Mouse (Mus musculus): ENCODE results near the gene Rnase12. TPM values are rescaled to one million over a fixed set of nuclear protein-coding genes. Genes with fewer than 3 reads are reported as not detected.
"Not testable (repeated sequence)": the region's sequence is repeated elsewhere in the genome, so short reads cannot be mapped to it uniquely, and the experiment has no call there.

The Rnase12 gene
- polyA plus RNA-seq (2012): not detected in 2 replicates

DNA sequence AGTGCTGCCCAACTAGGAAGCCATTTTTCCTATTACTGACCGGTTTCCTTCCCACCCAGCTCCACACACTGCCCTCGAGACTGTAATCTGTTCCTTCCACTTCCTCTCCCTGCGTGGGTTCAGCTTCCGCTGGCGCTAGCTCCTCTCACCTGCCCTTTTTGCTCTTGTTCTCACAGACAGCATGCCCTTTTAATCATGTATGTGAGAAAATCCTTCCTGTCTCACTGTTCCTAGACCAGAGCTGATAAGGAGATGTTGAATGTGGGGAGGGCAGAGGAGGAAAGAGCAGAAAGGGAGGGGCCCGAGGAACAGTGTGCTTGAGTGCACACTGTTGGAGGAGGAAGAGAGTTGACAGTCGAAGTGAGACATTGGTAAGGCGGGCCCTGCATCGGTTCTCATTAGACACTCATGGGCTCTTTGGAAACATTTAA, at the start of gene Rnase12:
TSS of gene Rnase12 (minus strand) at position 261 of the 431 bp plus-strand sequence.
- Histone ChIP-seq H3K27me3 (ENCODE audit: control insufficient read depth) (no peaks in the 10 kb centered on the region), H3K4me1 (ENCODE audit: control insufficient read depth) (peaks cover 6% of the 10 kb centered on the region), H3K36me3 (ENCODE audit: control insufficient read depth) (no peaks in the 10 kb centered on the region), H3K9me3 (ENCODE audit: control insufficient read depth, low read length) (no peaks in the 10 kb centered on the region), H3K4me3 (replicated peaks) (no peak within 1 kb of the TSS)
- TF ChIP-seq GATA1 (IDR thresholded peaks at IDR 0.05; ENCODE audit: low read length) (no peak), TAL1 (IDR thresholded peaks at IDR 0.05; ENCODE audit: low read length) (no peak)

- Histone ChIP-seq H3K36me3 (ENCODE audit: control insufficient read depth) (peaks cover 5% of the 10 kb centered on the region), H3K9me3 (ENCODE audit: control insufficient read depth, low read length) (no peaks in the 10 kb centered on the region), H3K27me3 (ENCODE audit: control insufficient read depth) (no peaks in the 10 kb centered on the region), H3K4me3 (replicated peaks) (no peak overlapping the region), H3K4me1 (ENCODE audit: control insufficient read depth) (peaks cover 42% of the 10 kb centered on the region)
- TF ChIP-seq TAL1 (IDR thresholded peaks at IDR 0.05; ENCODE audit: low read length): no peak
- TF ChIP-seq GATA1 (IDR thresholded peaks at IDR 0.05; ENCODE audit: low read length): no peak
These were observed 49.0 kb upstream of the Rnase12 start for GRCm38 (mm10) chr14:51106449-51106967.

- no peak for TF ChIP-seq GATA1 (IDR thresholded peaks at IDR 0.05; ENCODE audit: low read length)
- no peak for TF ChIP-seq TAL1 (IDR thresholded peaks at IDR 0.05; ENCODE audit: low read length)
- peaks cover 5% of the 10 kb centered on the region for H3K36me3 ChIP-seq (ENCODE audit: control insufficient read depth)
- peaks cover 37% of the 10 kb centered on the region for H3K4me1 ChIP-seq (ENCODE audit: control insufficient read depth)
- no peaks in the 10 kb centered on the region for H3K9me3 ChIP-seq (ENCODE audit: control insufficient read depth, low read length)
- H3K4me3 ChIP-seq (replicated peaks): no peak overlapping the region
- no peaks in the 10 kb centered on the region for H3K27me3 ChIP-seq (ENCODE audit: control insufficient read depth)
These were observed 46.9 kb upstream of the Rnase12 start for GRCm38 (mm10) chr14:51104366-51104765.

- TF ChIP-seq GATA1 (IDR thresholded peaks at IDR 0.05; ENCODE audit: low read length) (no peak), TAL1 (IDR thresholded peaks at IDR 0.05; ENCODE audit: low read length) (no peak)
These were observed 45.8 kb upstream of the Rnase12 start for GRCm38 (mm10) chr14:51103217-51103616.

GRCm38 (mm10) chr14:51101284-51101683, 43.8 kb upstream of the Rnase12 start:
- Histone ChIP-seq H3K36me3 (ENCODE audit: control insufficient read depth) (peaks cover 5% of the 10 kb centered on the region), H3K4me1 (ENCODE audit: control insufficient read depth) (peaks cover 27% of the 10 kb centered on the region), H3K27me3 (ENCODE audit: control insufficient read depth) (no peaks in the 10 kb centered on the region), H3K4me3 (replicated peaks) (no peak overlapping the region), H3K9me3 (ENCODE audit: control insufficient read depth, low read length) (no peaks in the 10 kb centered on the region)
- TF ChIP-seq TAL1 (IDR thresholded peaks at IDR 0.05; ENCODE audit: low read length) (no peak), GATA1 (IDR thresholded peaks at IDR 0.05; ENCODE audit: low read length) (no peak)

More at GRCm38 (mm10) chr14:51103217-51103616, 45.8 kb upstream of the Rnase12 start:
- peaks cover 5% of the 10 kb centered on the region for H3K36me3 ChIP-seq (ENCODE audit: control insufficient read depth)
- H3K4me1 ChIP-seq (ENCODE audit: control insufficient read depth): peaks cover 37% of the 10 kb centered on the region
- no peaks in the 10 kb centered on the region for H3K9me3 ChIP-seq (ENCODE audit: control insufficient read depth, low read length)
- no peak overlapping the region for H3K4me3 ChIP-seq (replicated peaks)
- H3K27me3 ChIP-seq (ENCODE audit: control insufficient read depth): no peaks in the 10 kb centered on the region

DNA sequence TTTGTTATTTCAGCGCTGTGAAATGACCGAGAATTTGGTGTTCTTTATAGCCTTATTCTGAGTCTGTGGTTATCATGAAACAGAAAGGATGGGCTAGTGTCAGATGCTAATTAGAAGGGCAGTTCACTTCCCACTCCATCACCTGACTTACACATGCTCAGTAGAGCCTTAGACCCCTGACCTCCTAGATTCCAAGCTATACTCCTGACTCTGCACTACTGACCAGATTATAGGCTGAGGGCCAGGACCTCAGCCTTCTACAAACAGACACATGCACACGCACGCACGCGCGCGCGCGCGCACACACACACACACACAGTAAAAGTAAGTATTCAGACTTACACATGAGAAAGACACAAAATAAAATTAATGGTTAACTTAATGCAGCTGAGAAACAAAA, 41.5 kb upstream of the Rnase12 start:
- H3K27me3 ChIP-seq (ENCODE audit: control insufficient read depth): no peaks in the 10 kb centered on the region
- no peaks in the 10 kb centered on the region for H3K9me3 ChIP-seq (ENCODE audit: control insufficient read depth, low read length)
- H3K36me3 ChIP-seq (ENCODE audit: control insufficient read depth): no peaks in the 10 kb centered on the region
- TF ChIP-seq GATA1 (IDR thresholded peaks at IDR 0.05; ENCODE audit: low read length) (no peak), TAL1 (IDR thresholded peaks at IDR 0.05; ENCODE audit: low read length) (no peak)
- H3K4me3 ChIP-seq (replicated peaks): no peak overlapping the region
- H3K4me1 ChIP-seq (ENCODE audit: control insufficient read depth): peaks cover 11% of the 10 kb centered on the region

GRCm38 (mm10) chr14:51098300-51098699, 40.8 kb upstream of the Rnase12 start:
- H3K36me3 ChIP-seq (ENCODE audit: control insufficient read depth); H3K4me1 ChIP-seq (ENCODE audit: control insufficient read depth); H3K4me3 ChIP-seq (replicated peaks); H3K9me3 ChIP-seq (ENCODE audit: control insufficient read depth, low read length); H3K27me3 ChIP-seq (ENCODE audit: control insufficient read depth): not testable (repeated sequence)

- H3K4me3 ChIP-seq (replicated peaks): no peak overlapping the region
- H3K27me3 ChIP-seq (ENCODE audit: control insufficient read depth): peaks cover 9% of the 10 kb centered on the region
- no peaks in the 10 kb centered on the region for H3K36me3 ChIP-seq (ENCODE audit: control insufficient read depth)
- TF ChIP-seq GATA1 (IDR thresholded peaks at IDR 0.05; ENCODE audit: low read length) (no peak), TAL1 (IDR thresholded peaks at IDR 0.05; ENCODE audit: low read length) (no peak)
- H3K4me1 ChIP-seq (ENCODE audit: control insufficient read depth): peaks cover 4% of the 10 kb centered on the region
- no peaks in the 10 kb centered on the region for H3K9me3 ChIP-seq (ENCODE audit: control insufficient read depth, low read length)
These were observed 38.5 kb upstream of the Rnase12 start for GRCm38 (mm10) chr14:51095736-51096524.

DNA sequence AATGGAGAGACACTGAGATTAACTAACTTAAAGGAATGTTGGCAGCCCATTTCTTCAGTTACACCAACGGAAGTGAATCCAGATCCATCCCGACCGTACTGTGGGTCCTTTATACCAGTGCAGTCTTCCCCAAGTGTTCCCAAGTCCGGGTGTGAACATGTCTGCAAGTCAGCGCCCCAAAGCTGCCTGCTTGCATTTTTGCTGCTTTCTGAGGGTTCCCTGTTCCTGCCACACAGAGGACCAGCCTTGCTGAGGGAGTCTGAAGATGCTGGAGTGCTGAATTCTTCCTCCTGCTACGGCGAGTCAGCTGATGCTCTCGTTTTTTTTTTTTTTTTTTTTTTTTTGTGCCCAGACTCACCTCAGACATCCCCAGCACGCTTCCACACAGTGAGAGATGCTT, 37.5 kb upstream of the Rnase12 start:
- Histone ChIP-seq H3K4me3 (replicated peaks) (no peak overlapping the region), H3K9me3 (ENCODE audit: control insufficient read depth, low read length) (no peaks in the 10 kb centered on the region), H3K36me3 (ENCODE audit: control insufficient read depth) (no peaks in the 10 kb centered on the region), H3K27me3 (ENCODE audit: control insufficient read depth) (peaks cover 14% of the 10 kb centered on the region), H3K4me1 (ENCODE audit: control insufficient read depth) (peaks cover 14% of the 10 kb centered on the region)
- TF ChIP-seq TAL1 (IDR thresholded peaks at IDR 0.05; ENCODE audit: low read length) (no peak), GATA1 (IDR thresholded peaks at IDR 0.05; ENCODE audit: low read length) (no peak)

All from erythroblast, embryonic 14.5 days (primary cell).